Mouse (Mus musculus) olfactory bulb, adult 2 months (tissue): ENCODE data around the gene Sapcd1.

Experiments
- CTCF ChIP-seq: fragments of 200-500 bp; IDR thresholded peaks from 2 replicates; pipeline ENCODE4 v1.5.1; 2012; ENCODE audit warnings: low read depth, mild to moderate bottlenecking, low read length, moderate library complexity; ENCODE audit not compliant: insufficient read depth
- POLR2A ChIP-seq: fragments of 200-500 bp; IDR thresholded peaks from 2 replicates; pipeline ENCODE4 v1.6.1; 2012; ENCODE audit warnings: mild to moderate bottlenecking, low read depth, low read length, moderate library complexity; ENCODE audit not compliant: insufficient read depth

GRCm38 (mm10) chr17:35026206-35026605 is 1.6 kb downstream of the Sapcd1 start:
- TF ChIP-seq CTCF (no peak), POLR2A (no peak)
